Mouse (Mus musculus): ENCODE measurements around the gene Vmn2r72.

Vmn2r72 gene

DNA sequence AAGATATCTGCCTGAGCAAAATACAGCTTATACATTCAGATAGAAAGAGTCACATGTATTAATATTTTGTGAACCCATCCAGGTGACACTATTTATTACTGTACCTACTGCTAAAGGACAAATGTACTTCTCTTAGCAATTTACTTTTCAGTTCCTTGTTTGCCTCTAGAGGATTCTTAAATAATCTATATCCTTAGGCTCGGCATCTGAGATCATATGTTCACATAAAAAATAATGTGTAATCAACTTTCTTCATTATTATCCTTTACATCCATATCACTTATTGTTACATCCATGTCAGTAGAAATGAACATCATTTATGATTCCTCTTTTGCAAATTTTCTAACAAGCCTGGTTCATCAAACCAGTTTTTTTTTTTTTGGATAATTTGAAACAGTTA lies at the start of gene Vmn2r72:
Gene Vmn2r72, minus strand, starts transcription at position 101 of the 400 bp plus-strand sequence.
- H3K27me3 ChIP-seq (ENCODE audit: control insufficient read depth, insufficient read depth, low read length, poor library complexity, severe bottlenecking), result no peaks in the 10 kb centered on the region
- no peaks in the 10 kb centered on the region for H3K36me3 ChIP-seq (ENCODE audit: control insufficient read depth, insufficient read depth, low read length, poor library complexity, severe bottlenecking)
- no peak for DNase-seq (ENCODE audit: low read depth, low spot score)
